Comparison of ENCODE assay signal across 8 mouse cellular contexts in genomic region chr4:126103590-126104068, GRCm38 (mm10). TPM values are rescaled to one million over a fixed set of nuclear protein-coding genes. Genes with fewer than 3 reads are reported as not detected.
DNase-seq lines count a peak whose midpoint lies in the region; ATAC-seq lines count a peak whose summit lies in the region.

TSS of gene Stk40 (plus strand) at chr4:126103957.

- H3K9ac ChIP-seq in lung, embryonic 16.5 days (ENCODE audit: low read length), result peak within 1 kb of the TSS; percentile 87

- H3K4me3 ChIP-seq in lung, embryonic 16.5 days (ENCODE audit: low read length), result peak within 1 kb of the TSS; percentile 85

- H3K36me3 ChIP-seq in lung, embryonic 16.5 days (ENCODE audit: control insufficient read depth, insufficient read depth, low read length), result no peaks in the 10 kb centered on the region

- H3K4me2 ChIP-seq in lung, embryonic 16.5 days (ENCODE audit: low read depth, low read length), result peak within 1 kb of the TSS; percentile 85

- WGBS in lung, embryonic 16.5 days, result under 1% methylated on average over 29 of the region's 34 CpGs

- no peaks in the 10 kb centered on the region for H3K9me3 ChIP-seq in lung, embryonic 16.5 days (ENCODE audit: control insufficient read depth, low read length)

- peak within 1 kb of the TSS; percentile 95 for H3K27ac ChIP-seq in lung, embryonic 16.5 days (ENCODE audit: low read length)

- peak; percentile 92 to 93 for ATAC-seq in hematopoietic stem cell, adult 5-6 weeks (replicated peaks in 1 of 2; ENCODE audit: insufficient read depth in 1 of 2, low FRiP score in 2 of 2, low TSS enrichment in 1 of 2, low read depth in 1 of 2, poor library complexity in 2 of 2, severe bottlenecking in 2 of 2)
- ATAC-seq in lung, embryonic 16.5 days (ENCODE audit: low read depth), result peak; percentile 96

- H3K27me3 ChIP-seq in lung, embryonic 16.5 days (ENCODE audit: control insufficient read depth, insufficient read depth, low read depth, low read length), result no peaks in the 10 kb centered on the region

- peaks cover 32% of the 10 kb centered on the region for H3K4me1 ChIP-seq in lung, embryonic 16.5 days (replicated peaks; ENCODE audit: control insufficient read depth, insufficient read depth, low read length)

- peak; percentile 95 for DNase-seq in MEL-GATA-1-ER (ENCODE audit: extremely low read depth, low read depth)
- peak; percentile 94 for DNase-seq in cerebellum, adult 8-10 months
- peak; percentile 97 for DNase-seq in forelimb bud, embryonic 11.5 days (ENCODE audit: low read depth, low spot score)
- peak; percentile 91 for DNase-seq in layer of hippocampus, adult 9-10 months (ENCODE audit: low spot score)
- DNase-seq in ovary, postnatal 10 days (ENCODE audit: low spot score), result peak; percentile 80
- peak; percentile 94 to 97 for DNase-seq in thymus, postnatal 10 days (ENCODE audit: low spot score in 2 of 2)

RNA-seq across cellular contexts. Expression of gene Stk40, which starts in this region (rescaled TPM):
- 6.6 and 16.1 TPM in 2 replicates for total RNA-seq in hematopoietic stem cell, adult 5-6 weeks (2017)
- polyA plus RNA-seq in lung, embryonic 16.5 days (2015; fragmentation: Nextera tagmentation; extraction: Ambion mirVana), result 37.7 and 40.3 TPM in 2 replicates

Comparison
In these comparisons a context has a peak if more than half of its experiments do, and no peak if none do; other contexts are left out.
1. Peak in every context shown above with its lines: DNase-seq, ATAC-seq, H3K4me3 ChIP-seq and H3K27ac ChIP-seq.